Mouse (Mus musculus) NIH3T3 (cell line): ENCODE measurements around the gene Zfp385a.

Experiments used
- DNase-seq: peaks from one replicate; pipeline ENCODE4 v3.0.0-alpha.2; 2012; ENCODE audit warnings: low read depth

Gene Zfp385a

DNA sequence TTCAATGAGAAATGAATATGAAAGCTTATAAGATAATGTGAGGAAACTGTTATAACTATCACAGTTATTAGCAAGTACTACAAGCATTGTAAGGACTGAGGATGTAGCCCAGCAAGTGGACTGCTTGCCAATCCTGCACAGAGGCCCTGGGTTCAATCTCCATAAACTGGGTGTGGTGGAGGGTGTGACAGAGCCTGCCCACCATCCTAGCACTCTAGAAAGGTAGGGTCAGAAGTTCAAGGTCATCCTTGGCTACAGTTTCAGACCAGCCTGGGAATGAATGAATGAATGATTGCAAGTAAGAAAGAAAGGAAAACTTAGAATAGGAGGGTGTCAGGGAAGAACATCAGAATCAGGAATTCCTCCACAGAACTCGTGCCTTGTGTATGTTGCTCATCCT lies 23.9 kb upstream of the Zfp385a start:
- DNase-seq, result no peak

DNA sequence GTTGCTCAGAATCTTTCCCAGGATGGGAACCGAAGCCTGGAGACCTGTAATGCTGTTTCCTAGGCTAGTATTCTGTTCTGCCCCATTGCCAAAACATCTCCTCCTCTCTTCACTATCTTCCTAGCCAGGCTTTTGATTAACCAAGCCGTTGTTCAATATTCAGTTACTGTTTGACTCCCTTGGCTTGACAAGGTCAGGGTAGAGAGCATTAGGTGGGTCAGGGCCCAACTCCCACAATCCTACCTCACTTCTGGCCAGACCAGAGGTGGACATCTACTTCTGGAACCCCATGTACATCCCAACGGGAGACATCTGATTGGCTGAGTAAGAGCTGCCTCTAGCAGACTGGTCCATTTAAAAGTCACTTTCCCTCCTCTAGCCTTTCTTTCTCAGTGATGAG lies 23.1 kb upstream of the Zfp385a start:
- DNase-seq, result no peak

- DNase-seq, result no peak
These were observed 22.4 kb upstream of the Zfp385a start for GRCm38 (mm10) chr15:103362333-103362732.

DNA sequence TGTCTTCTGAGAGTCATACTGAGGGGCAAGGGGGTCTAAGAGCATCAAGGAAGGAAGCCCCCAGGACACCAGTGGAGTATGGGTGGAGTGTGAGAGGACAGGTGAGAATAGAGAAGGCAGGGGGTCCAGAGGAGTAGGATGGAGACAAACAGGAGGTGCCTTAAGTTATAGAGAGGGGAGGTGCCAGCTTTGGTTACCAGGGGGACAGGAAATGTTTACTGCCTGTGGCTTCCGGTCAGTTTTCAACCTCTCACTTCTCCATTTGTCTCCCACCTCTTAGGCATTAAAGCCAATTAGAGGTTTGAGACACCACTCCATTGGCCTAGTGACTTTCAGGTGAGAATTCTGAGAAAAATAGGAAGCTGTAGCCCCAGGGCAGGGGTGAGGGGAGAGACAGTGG lies 21.4 kb upstream of the Zfp385a start:
- no peak for DNase-seq

DNA sequence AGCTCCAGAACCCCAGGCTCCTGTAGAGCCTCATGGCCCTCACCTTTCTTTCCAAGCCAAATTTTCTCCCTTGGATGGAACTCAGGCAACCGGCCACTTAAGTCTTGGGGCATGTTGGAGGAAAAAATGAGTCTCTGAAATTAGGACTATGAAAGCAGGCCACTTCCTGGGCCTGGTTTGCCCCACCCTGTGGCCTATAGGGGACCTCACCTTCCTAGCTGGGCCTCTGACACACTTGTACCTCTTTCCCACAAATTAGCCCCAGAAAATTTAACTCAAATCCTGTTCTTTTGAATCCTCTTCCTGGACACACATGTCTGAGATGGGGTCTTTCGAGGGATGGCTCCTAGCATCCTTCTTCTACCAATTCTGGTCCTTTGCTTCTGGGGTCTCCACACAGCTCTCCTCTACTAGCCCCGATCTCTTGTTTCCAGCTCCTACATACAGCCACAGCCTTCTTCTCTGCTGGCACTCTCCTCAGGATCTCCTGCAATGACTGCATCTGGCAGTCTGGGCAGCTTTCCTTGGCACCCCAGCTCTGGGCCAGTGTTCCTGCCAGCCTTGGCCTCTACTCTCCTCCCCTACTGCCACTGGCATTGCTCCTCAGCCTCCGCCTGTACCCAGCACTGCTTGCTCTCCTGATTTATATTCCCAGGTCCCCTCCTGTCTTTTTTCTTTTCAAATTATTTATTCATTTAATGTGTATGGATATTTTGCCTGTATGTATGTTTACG lies 20.1 kb upstream of the Zfp385a start:
- no peak for DNase-seq

- no peak for DNase-seq
These were observed 19.2 kb upstream of the Zfp385a start for GRCm38 (mm10) chr15:103359122-103359510.

GRCm38 (mm10) chr15:103358278-103359121 lies 18.6 kb upstream of the Zfp385a start:
- peak; percentile 93 for DNase-seq

DNA sequence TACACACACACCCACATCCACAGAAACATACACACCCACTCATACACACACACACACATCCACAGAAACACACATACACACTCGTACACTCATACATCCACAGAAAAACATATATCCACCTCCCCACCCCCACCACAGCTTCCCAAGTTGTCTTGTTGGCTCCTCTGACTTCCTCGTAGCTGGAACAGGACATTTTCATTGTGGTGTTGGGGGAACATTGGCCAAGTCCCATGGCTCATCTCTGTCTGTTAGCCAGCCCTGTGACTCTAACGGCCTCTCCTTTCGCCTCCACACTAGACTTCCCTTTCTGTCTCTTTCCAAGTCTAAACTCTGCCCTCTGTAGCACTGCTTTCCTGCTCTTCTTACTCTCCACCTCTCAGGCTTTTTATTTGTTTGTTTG lies 17.9 kb upstream of the Zfp385a start:
- DNase-seq, result peak; percentile 54

DNA sequence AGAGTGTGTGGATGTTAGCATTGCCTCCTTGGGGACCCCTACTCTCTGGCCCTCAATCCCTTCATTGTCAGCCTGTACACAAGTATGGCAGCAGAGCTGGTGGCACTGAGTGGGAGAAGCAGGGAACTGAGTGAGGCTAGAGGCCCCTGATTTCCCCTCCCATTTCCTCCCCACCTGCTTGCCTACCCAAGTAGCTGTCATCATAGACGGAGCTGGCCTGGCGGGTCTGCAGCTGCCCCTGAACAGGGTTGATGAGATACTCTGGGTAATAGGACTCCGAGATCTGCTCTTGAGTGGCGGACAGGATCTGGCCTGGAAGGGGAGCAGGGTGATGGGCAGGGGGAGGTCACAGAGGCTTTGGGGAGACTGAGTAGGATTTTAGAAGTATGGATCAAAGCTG lies 16.2 kb upstream of the Zfp385a start:
- no peak for DNase-seq

DNA sequence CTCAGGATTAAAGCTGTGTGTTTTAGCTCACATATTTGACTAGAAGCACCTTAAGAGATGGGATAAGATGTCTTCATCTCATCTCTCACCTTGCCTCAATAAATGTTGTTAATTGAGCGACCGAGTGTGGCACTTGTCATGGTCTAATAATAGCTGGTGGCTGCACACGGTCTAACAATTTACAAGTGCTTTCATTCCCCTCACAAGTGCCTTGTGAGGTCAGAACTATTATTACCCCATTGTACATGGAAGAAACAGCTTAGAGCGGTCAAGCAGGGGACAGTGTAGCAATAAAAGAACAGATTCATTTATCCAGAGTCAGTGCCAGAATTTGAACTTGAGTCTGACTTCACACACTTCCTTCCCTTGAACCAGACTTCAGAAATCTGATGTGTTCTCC lies 15.5 kb upstream of the Zfp385a start:
- no peak for DNase-seq

- DNase-seq, result no peak
These were observed 14.8 kb upstream of the Zfp385a start for GRCm38 (mm10) chr15:103354690-103355089.

DNA sequence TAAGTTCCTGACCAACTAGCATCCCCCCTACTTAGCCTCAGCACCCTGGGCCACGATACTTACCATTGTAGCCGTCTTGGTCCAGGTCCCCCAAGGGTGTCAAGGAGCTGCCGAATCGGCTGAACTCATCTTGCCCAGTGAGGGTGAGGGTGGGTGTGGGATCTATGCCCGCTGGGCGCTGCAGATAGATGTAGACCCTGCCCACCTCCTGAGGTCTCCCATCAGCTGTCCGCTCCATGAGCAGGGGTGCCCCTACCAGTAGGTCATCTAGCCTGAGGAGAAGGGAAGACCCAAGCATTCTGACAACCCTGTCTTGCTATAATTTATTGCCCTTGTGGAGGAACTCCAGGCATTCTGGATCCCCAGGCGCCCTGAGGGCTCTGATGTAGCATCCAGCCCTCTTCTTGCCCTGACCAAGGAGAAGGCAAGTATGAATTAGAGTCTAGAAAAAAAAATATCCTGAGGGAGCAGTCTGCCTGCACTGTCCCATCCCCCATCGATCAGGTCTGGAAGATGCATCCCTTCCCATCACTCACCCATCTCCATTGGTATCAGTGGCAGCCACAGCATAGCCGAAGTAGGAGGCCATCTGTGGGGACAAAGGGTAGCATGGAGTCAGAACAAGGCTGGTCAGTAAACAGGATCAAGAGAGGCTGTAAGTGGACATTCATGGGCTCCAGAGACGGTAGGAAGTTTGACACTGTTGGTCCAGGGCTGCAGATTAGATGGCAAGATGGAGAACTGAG lies 13.8 kb upstream of the Zfp385a start:
- no peak for DNase-seq

DNA sequence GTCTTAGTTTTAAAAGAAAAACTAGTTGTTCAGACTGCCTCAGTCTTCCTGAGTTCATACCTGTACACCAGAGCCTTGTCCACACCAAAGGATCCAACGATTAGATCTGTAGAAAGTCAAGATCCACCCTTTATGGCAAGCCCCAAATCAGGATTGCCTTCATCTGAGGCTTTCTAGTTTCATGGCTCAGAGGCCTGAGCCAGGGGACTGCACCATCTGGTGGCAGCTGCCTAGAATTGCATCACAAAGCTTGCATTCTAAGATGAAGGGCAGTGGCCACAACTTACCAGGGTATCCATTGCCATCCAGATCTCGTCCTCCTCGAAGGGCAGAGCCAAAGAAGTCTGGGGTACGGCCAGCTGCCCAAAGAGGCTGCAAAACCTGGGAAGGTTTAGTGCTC lies 13.0 kb upstream of the Zfp385a start:
- peak; percentile 85 for DNase-seq

GRCm38 (mm10) chr15:103347275-103347684 lies 7.4 kb upstream of the Zfp385a start:
- peak; percentile 91 for DNase-seq

DNA sequence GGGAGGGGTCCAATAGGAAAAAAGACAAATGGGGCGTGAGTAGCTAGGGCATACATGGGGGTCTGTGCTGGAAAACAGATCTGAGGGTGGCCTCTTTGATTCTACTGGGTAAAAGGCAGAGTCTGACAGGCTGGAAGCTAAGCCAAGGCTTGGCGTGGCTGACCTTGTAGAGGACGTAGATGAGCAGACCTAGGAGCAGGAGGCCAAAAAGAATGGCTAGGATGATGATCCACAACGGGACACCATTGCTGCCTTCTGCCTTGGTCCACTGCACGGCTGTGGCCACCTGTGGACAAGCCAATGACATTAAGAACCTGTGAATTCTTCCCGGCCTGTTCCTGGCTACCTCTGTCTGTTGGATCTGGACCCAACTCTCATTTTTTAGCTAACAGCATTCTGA lies 5.9 kb upstream of the Zfp385a start:
- no peak for DNase-seq

- no peak for DNase-seq
These were observed 3.7 kb upstream of the Zfp385a start for GRCm38 (mm10) chr15:103343556-103343955.

GRCm38 (mm10) chr15:103343008-103343407 lies 3.1 kb upstream of the Zfp385a start:
- DNase-seq, result no peak

DNA sequence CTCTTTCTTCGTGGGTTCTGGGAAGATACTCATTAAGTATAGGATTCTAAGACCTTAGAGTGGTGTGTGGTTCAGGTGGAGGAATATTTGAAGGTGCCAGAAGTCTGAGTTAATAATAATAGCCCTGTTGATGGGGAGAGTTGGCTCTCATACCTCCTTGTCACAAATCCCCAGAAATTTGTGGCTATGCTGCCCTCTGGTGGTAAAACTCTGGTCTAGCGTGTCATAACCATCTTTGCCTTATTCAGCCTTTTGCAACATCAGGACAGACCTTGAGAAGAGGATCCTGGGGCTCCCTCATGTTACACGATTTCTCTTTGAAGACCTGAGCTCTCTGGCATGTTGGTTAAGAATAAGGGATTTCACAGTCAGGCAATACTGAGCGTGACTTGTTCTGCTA lies 2.5 kb upstream of the Zfp385a start:
- peak; percentile 91 for DNase-seq

DNA sequence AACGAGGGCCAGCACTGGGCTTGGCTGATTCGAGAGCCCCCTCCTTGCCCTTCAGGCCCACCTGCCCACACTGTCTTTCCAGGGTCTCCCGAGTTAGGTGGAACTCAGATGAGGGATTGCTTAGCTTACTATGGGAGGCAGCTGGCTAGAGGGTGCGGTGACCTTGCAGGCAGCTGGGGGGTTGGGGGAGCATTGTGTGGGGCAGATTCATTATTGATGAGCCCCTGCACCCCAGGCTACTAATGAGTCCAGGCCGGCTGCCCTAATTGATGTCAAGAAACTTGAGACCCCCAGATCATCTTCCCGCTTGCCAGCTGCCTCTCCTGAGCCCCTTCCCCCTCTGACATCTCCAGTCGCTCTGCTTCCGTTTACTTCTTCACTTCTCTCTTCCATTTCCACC lies 1.7 kb upstream of the Zfp385a start:
- DNase-seq, result no peak

- DNase-seq, result no peak
These were observed 893 bp upstream of the Zfp385a start for GRCm38 (mm10) chr15:103340786-103341185.

GRCm38 (mm10) chr15:103339166-103339960 lies 530 bp downstream of the Zfp385a start:
- DNase-seq, result no peak

GRCm38 (mm10) chr15:103338829-103339165 lies 1.1 kb downstream of the Zfp385a start:
- no peak for DNase-seq
